Mouse (Mus musculus) stomach, postnatal 0 days (tissue): Measurements from ENCODE around the gene Wrap53.

Experiments used
- CTCF ChIP-seq: IDR thresholded peaks from 2 replicates; pipeline ENCODE4 v1.5.1; 2016; ENCODE audit warnings: antibody characterized with exemption, low read depth, mild to moderate bottlenecking, moderate library complexity
- EP300 ChIP-seq: optimal IDR thresholded peaks from 2 replicates; pipeline ENCODE3; 2016; ENCODE audit warnings: antibody characterized with exemption

GRCm38 (mm10) chr11:69563373-69563772, 16.7 kb downstream of the Wrap53 start:
- TF ChIP-seq CTCF = no peak
- no peak for TF ChIP-seq EP300
